Mouse (Mus musculus): Measurements from ENCODE around the gene Rgs7bp.
"Not testable (repeated sequence)": the region's sequence is repeated elsewhere in the genome, so short reads cannot be mapped to it uniquely, and the experiment has no call there.

Gene Rgs7bp

DNA sequence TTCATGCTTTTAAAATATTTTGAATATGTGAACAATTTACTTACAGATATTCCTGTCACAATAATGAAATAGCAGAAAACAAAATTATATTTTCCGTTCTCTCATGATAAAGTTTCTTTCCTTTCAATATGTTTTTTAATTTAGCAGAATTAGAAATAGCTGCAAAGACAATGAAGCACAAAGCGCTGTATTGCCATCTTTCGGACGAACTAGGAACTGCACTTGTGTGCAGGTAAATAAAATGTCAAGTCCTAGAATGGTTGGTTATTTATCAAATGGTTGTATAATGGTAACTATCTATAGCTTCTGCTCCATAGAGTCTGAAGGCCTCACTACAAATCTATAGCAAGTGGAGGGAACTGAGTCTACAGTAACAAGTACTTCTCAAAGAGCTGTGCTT is 114.9 kb downstream of the Rgs7bp start:
- intact Hi-C loops (cut with DNase I): loop anchor here (2.0 to 10.0 kb wide), 3 partner anchors 135 to 655 kb away; partner anchors contain the start of gene Adamts6

DNA sequence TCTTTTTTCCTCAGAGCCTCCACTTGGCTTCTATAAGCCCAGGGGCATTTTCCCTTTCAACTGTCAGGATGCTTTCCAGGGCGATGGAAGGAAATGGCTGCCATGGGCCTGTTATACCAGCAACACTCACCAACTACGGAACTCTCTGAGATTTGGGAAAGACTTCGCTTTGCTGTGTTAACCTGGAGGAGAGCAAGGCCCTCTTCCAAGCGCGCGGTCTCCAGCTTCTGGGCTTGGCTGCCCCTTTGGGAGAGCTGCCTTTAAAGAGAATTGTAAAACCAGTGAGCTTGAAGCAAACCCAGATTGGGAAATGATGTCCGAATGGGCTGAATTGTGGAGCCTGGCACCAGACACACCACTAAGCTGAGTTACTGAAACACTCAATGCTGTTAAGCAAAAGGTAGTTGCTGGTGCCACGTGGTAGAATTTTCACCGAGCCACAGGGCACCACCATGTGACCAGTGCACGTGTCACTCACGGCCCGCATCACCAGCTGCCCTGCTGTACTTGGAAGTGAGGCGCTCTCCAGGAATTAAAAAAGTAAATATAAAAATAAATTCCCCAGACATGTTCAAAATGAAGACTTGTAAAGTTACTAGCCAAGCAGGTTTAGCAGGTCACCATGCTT is 115.7 kb downstream of the Rgs7bp start:
- intact Hi-C loops (cut with DNase I): no loop called here

DNA sequence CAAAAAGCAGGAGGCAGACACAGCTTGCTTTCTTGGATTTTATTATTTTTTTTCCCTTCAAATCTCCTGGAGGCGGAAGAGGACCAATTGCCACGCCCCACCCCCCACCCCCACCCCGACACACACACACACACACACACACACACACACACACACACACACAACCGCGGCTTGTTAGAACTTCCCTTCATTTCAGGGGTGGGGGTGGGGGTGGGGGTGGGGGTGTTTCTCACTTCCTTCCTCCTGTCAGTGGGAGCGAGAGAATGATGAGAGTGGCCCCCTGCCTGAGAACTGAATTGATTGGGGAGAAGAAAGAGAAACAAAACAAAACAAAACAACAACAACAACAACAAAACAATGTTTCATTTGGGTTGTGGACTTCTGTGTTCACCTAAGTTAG is 117.0 kb downstream of the Rgs7bp start:
- intact Hi-C loops (cut with DNase I): no loop called here

DNA sequence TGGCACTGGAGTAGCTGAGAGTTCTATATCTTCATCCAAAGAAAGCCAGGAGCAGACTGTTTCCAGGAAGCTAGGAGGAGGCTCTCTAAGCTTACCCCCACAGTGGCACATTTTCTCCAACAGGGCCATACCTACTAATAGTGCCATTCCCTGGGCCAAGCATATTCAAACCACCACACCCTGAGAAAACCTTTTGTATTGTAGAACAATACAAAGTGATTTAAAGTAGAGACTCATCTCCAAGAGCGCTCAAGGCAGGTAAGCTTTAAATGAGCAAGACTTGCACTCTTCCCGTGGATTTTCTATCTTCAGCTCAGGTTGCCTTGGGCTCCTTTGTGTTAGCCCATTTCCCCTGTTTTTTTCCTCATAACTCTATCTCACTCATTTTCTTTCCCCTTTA is 118.1 kb downstream of the Rgs7bp start:
- intact Hi-C loops (cut with DNase I): no loop called here

DNA sequence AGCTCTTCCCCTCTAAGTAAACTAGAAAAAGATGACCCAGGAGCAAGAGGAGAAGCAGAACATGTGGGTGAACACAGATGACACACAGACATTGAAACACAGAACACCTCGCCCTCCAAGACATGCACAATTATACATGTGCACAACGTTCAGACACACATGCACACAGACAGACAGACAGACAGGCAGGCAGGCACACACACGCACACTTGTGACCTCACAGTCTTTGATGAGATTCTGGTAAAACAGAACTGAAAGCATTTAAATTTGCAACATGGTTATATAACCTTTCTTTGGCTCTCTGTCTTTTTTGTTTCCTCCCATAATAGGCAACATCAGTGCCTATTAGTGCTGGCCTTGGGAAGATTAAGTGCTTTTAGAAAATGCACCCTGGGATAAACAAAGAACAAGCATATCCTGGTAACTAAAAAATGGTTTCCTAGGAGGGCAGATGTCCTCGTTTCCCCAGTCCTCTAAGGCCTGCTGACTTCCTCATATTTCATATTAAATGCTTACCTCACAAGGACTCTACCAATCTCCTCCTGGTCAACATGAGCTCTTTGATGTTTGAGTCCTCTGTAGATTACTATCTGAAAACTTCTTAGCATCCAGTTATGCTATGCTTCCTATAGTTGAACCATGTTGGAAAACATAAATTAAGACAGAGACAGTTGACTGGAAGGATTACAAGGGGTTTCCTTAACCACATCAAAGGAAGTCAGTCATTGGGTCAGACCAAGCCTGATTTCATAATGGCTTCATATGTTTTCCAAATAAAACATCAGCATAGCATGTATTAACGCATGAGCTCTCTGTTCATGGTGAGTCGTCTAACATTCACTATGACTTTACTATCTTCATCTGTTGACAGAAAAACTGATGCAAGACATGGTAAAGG is 122.8 kb downstream of the Rgs7bp start:
- intact Hi-C loops (cut with DNase I): no loop called here

DNA sequence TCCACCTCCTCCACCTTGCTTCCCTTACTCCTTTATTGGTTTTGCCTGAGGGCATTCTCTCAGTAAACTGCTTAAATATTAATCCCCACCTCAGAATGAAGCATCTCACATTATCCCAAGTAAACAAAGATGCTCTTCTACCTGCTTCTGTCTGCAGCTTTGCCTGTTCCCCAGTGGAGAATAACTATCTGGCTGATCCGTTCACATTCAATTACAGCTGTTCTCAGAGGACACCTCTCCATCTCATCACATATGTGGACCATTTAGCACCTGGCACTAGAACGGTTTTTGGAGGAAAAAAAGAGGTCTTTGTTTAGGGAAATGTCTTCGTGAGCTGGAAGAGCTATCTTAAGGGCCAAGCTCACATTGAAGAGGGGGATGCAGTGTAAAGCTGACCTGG is 123.9 kb downstream of the Rgs7bp start:
- intact Hi-C loops (cut with DNase I): no loop called here

GRCm38 (mm10) chr13:104918663-104919062 is 136.1 kb downstream of the Rgs7bp start:
- intact Hi-C loops (cut with DNase I): no loop called here

DNA sequence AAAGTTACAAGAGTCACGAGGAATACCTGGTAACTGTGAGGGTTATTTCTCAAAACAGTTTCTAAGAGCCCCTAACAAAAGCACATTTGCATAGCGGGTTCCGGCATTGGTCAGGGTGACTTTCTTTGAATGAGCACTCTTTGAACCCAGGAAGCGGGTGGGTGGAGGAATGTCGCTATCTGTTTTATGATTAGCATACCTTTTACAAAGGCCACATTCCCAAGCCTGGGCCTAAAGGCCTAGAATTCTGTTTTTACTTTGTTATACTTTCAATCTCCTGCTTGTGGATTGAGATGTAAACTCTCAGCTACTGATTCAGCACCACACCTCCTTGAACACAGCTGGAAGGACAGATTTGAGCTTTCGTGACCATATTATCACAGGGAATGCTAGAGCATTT is 138.0 kb downstream of the Rgs7bp start:
- intact Hi-C loops (cut with DNase I): not testable (repeated sequence)

DNA sequence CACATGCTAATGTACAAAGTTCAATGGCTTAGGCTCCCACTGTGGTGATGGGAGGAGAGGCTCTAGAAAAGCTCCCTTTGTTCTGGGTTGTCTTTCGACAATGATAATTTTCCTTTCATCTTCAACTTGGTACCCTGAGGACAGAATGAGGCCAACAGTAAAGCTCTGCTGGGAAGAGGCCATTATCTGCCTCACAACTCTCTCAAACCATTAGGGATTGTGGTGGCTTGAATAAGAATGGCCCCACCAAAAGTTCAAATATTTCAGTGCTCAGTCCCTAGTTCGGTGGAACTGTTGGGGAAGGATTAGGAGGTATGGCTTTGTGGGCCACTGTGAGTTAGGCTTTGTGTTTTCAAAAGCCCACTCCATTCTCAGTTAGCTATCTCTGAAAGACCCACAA is 138.6 kb downstream of the Rgs7bp start:
- intact Hi-C loops (cut with DNase I): no loop called here

DNA sequence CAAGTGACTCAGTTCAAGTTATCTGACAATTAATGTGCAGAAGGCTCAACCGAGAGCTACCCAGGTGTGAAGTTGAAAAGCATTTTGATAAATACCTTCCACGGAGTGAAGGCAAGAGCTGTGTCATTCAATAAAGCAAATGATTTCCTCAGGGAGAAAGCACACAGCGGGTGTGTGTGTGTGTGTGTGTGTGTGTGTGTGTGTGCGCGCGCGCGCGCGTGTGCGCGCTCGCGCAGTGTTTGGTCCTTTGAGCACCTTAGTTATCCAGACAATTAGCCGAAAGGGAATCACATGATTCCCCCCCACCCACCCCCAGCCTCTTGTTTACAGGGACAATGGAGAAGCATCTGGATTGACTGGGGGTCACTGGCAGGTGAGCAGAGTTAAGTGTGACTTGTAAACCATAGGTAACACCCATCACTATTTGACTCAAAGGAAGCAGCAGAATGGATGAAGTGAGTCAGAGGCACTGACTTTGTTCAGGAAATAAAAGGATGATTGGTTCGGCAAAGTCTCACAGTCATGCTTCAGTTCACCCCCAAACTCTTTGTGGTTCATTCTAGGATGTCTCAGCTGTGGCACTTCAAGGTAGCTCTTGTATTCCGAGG is 140.3 kb downstream of the Rgs7bp start:
- intact Hi-C loops (cut with DNase I): no loop called here

GRCm38 (mm10) chr13:104911626-104912025 is 143.1 kb downstream of the Rgs7bp start:
- intact Hi-C loops (cut with DNase I): not testable (repeated sequence)

GRCm38 (mm10) chr13:104911006-104911405 is 143.7 kb downstream of the Rgs7bp start:
- intact Hi-C loops (cut with DNase I): not testable (repeated sequence)

- intact Hi-C loops (cut with DNase I): no loop called here
These were observed 146.0 kb downstream of the Rgs7bp start for GRCm38 (mm10) chr13:104908691-104909090.

All from adrenal gland (tissue).